Comparison of ENCODE assay signal across 9 mouse cellular contexts in the genomic region with DNA sequence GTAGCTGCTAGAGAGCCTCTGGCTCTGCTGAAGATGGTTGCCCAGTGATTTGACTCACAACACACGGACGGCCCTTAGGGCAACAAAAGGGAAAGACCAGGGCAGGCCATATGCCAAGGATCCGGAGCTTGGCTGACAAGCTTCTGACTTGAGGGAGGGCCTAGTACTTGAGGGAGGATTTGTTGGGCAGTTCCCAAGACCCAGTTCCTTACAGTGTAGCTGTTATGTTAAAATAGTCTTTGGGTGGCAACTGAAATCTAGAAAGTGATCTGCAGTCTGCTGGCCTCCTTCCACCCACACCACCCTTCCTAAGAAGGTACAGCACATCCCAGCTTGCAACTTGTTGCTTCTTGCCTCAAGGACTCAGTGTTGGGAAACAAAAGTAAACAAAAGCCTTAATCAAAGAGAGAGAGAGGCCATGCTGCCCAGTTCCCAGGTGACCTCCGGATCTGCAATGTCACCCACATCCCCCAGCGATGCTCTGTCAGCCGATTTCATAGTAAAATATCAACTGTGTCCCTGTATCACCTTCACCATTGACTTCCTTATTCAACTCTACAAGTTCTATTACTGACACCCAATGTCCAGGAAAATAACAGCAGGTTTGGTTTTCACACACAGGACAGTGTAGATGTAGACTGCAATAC. TPM values are rescaled to one million over a fixed set of nuclear protein-coding genes. Genes with fewer than 3 reads are reported as not detected.
DNase-seq lines count a peak whose midpoint lies in the region; ATAC-seq and TF ChIP-seq lines count a peak whose summit lies in the region.
"Had no signal": no experiment of that assay in that cellular context is flagged by ENCODE, and none has a peak within 500 bp of the region (broad histone marks: within the 10 kb centered on the region; RNA-seq: fewer than 3 reads in every experiment).

A gene (minus strand): TSS at position 52 of the 647 bp plus-strand sequence.

- H3K4me1 ChIP-seq in cerebellum, adult 2 months (ENCODE audit: control insufficient read depth, insufficient read depth, low read length): no peaks in the 10 kb centered on the region
- H3K4me1 ChIP-seq: hindbrain, embryonic 12.5 days had no signal

- no peaks in the 10 kb centered on the region for H3K27me3 ChIP-seq in cerebellum, adult 2 months (ENCODE audit: control insufficient read depth, insufficient read depth, low read length)
- H3K27me3 ChIP-seq: hindbrain, embryonic 12.5 days had no signal

- H3K27ac ChIP-seq in cerebellum, adult 2 months (ENCODE audit: insufficient read depth, low read length): no peak within 1 kb of the TSS; the same call in 1 of the 2 replicates
- H3K27ac ChIP-seq: hindbrain, embryonic 12.5 days had no signal

- 45% methylated on average over 6 of the region's 6 CpGs for WGBS in cerebellum, adult 2 months

- H3K4me3 ChIP-seq in cerebellum, adult 2 months (replicated peaks; ENCODE audit: insufficient read depth, low read depth, low read length): no peak within 1 kb of the TSS
- H3K4me3 ChIP-seq: hindbrain, embryonic 12.5 days had no signal

- TF ChIP-seq POLR2A in cerebellum, adult 2 months (IDR thresholded peaks at IDR 0.05; ENCODE audit: borderline replicate concordance, insufficient read depth, low read length): no peak

- no peak for TF ChIP-seq CTCF in cerebellum, adult 2 months (IDR thresholded peaks at IDR 0.05; ENCODE audit: borderline replicate concordance, insufficient read depth, low read depth, low read length)

- no peak for ATAC-seq in activated CD4-positive, CD25-positive, alpha-beta regulatory T cell, adult 4 months

- DNase-seq in kidney, postnatal 10 days: peak; percentile 19
- DNase-seq in kidney, adult 9 months: no peak
- peak; percentile 10 to 24 for DNase-seq in cerebellum, adult 2 months
- peak; percentile 17 for DNase-seq in fibroblast of lung, adult 2 months (ENCODE audit: low read depth)
- DNase-seq in lung, postnatal 10 days: peak; percentile 71
- DNase-seq in spleen, postnatal 10 days (ENCODE audit: low spot score in 2 of 2): no peak
- no peak for DNase-seq in frontal cortex, adult 2 months (ENCODE audit: extremely low spot score in 1 of 2, low spot score in 1 of 2)

RNA-seq across cellular contexts. Expression of the gene that starts here (rescaled TPM):
- 10.0 and 10.2 TPM in 2 replicates for polyA plus RNA-seq in cerebellum, adult 2 months (2012; rRNA removed)
- under 1 TPM in 1 of 2 experiments, not detected in 1; 0.21 TPM for polyA plus RNA-seq in activated CD4-positive, CD25-positive, alpha-beta regulatory T cell, adult 4 months (2017; shearing (Covaris generic))
- 1.9 and 2.3 TPM in 2 replicates for polyA plus RNA-seq in frontal cortex, adult 2 months (2012; rRNA removed)
- polyA plus RNA-seq: hindbrain, embryonic 12.5 days had no signal

Comparison
In these comparisons a context has a peak if more than half of its experiments do, and no peak if none do; other contexts are left out.
1. DNase-seq: peak in kidney, postnatal 10 days (single experiment), cerebellum, adult 2 months (2 of 2), fibroblast of lung, adult 2 months (single experiment) and lung, postnatal 10 days (single experiment); none in kidney, adult 9 months (single experiment), spleen, postnatal 10 days (0 of 2) and frontal cortex, adult 2 months (0 of 2).